Mouse (Mus musculus) neural tube, embryonic 12.5 days (tissue): ENCODE results near the gene Socs2. TPM values are rescaled to one million over a fixed set of nuclear protein-coding genes. Genes with fewer than 3 reads are reported as not detected.
"Not testable (repeated sequence)": the region's sequence is repeated elsewhere in the genome, so short reads cannot be mapped to it uniquely, and the experiment has no call there.

Experiments used
- ATAC-seq: fragments of 200-750 bp; cut with Nextera tagmentation; 2 replicates; pipeline ENCODE4 v1.8.0; 2017; ENCODE audit warnings: low read depth, mild to moderate bottlenecking, moderate TSS enrichment, moderate library complexity; ENCODE audit not compliant: low FRiP score
- H3K27ac ChIP-seq: fragments of 300-500 bp; sonication (generic); 2 replicates; pipeline ENCODE4 v1.5.1; 2016
- H3K27me3 ChIP-seq: fragments of 300-500 bp; sonication (generic); replicated peaks from 2 replicates; pipeline ENCODE4 v1.6.1; 2016; ENCODE audit warnings: mild to moderate bottlenecking
- H3K36me3 ChIP-seq: fragments of 300-500 bp; sonication (generic); 2 replicates; pipeline ENCODE4 v1.6.1; 2016; ENCODE audit warnings: mild to moderate bottlenecking
- H3K4me1 ChIP-seq: fragments of 300-500 bp; sonication (generic); 2 replicates; pipeline ENCODE4 v1.6.1; 2016
- H3K4me2 ChIP-seq: fragments of 300-500 bp; sonication (generic); replicated peaks from 2 replicates; pipeline ENCODE4 v1.6.1; 2016; ENCODE audit warnings: mild to moderate bottlenecking
- H3K4me3 ChIP-seq: fragments of 300-500 bp; sonication (generic); 2 replicates; pipeline ENCODE4 v1.5.1; 2016
- H3K9ac ChIP-seq: fragments of 300-500 bp; sonication (generic); 2 replicates; pipeline ENCODE4 v1.6.1; 2016; ENCODE audit warnings: mild to moderate bottlenecking
- H3K9me3 ChIP-seq: fragments of 300-500 bp; sonication (generic); 2 replicates; pipeline ENCODE4 v1.6.1; 2016; ENCODE audit warnings: mild to moderate bottlenecking
- WGBS: fragments of 180-500 bp; shearing (Covaris S2); methylation state at CpG from one replicate; pipeline ENCODE4 v1.1.7; 2016; 5-methylcytosine and 5-hydroxymethylcytosine counted together
- polyA plus RNA-seq: library from polyadenylated mRNA; unstranded; fragments of >200 nt; fragmentation: Nextera tagmentation; extraction: Ambion mirVana; gene quantifications from 2 replicates; pipeline ENCODE4 v1.2.1, GENCODE M21; 2016

The Socs2 gene
- polyA plus RNA-seq, 1 experiment from 2014 or later = 97.9 TPM

DNA sequence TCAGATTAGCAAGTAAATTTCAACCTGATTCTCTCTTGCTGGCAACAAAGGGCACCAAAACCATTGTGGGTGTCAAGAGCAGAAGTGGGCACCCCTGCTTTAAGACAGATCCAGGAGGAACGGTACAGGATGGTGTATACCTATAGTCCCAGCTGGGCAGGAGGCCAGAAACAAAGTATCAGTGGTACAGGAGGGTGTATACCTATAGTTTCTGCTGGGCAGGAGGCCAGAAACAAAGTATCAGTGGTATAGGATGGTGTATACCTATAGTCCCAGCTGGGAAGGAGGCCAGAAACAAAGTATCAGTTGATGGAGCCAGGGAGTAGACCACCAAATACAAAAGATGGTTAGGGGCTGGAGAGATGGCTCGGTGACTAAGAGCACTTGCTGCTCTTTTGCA lies 12.2 kb downstream of the Socs2 start:
- Histone ChIP-seq H3K9me3 (no peaks in the 10 kb centered on the region), H3K4me3 (no peak overlapping the region), H3K9ac (no peak overlapping the region), H3K27ac (no peak overlapping the region), H3K27me3 (no peaks in the 10 kb centered on the region), H3K36me3 (no peaks in the 10 kb centered on the region; the same call in 1 of the 2 replicates), H3K4me1 (no peaks in the 10 kb centered on the region), H3K4me2 (no peak overlapping the region)
- ATAC-seq = no peak
- 91% methylated on average over 2 of the region's 2 CpGs for WGBS

DNA sequence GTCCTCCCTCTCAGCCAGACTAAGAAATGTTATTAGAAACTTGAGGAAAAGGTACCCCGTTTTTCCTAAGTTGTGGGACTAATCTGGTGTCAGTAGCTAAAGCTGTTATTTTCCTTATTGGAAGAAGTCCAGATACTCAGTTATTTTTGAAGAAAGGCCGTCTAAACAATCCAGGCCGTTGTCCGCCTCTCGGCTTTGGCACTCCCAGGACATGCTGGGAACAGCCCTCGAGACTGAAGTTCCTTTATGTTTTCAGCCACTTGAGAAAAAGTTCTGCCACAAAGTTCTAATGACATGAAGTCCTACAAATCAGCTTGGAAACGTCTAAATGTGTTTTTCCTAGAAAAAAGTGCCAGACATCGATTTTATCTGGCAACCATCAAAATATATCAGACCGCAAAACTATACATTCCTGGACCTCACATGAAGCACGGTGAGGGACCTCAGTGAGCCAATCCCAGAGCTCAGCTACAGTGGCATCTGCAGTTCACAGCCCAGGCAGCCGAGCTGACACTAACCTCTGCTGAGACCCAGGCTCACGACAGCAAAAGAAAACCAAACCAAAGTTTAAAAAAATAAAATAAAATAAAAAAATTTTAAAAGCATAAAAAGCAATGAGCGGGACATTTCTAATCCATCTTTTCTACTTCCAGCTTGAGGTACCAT lies 17.2 kb downstream of the Socs2 start:
- no peaks in the 10 kb centered on the region; the same call in 1 of the 2 replicates for H3K36me3 ChIP-seq
- H3K9me3 ChIP-seq = no peaks in the 10 kb centered on the region
- H3K27ac ChIP-seq = no peak overlapping the region
- no peak overlapping the region for H3K9ac ChIP-seq
- 62% methylated on average over 13 of the region's 13 CpGs for WGBS
- no peak overlapping the region for H3K4me3 ChIP-seq
- no peak overlapping the region for H3K4me2 ChIP-seq
- no peaks in the 10 kb centered on the region; the same call in 1 of the 2 replicates for H3K27me3 ChIP-seq
- peaks cover 6% of the 10 kb centered on the region; the same call in 1 of the 2 replicates for H3K4me1 ChIP-seq
- ATAC-seq = no peak

DNA sequence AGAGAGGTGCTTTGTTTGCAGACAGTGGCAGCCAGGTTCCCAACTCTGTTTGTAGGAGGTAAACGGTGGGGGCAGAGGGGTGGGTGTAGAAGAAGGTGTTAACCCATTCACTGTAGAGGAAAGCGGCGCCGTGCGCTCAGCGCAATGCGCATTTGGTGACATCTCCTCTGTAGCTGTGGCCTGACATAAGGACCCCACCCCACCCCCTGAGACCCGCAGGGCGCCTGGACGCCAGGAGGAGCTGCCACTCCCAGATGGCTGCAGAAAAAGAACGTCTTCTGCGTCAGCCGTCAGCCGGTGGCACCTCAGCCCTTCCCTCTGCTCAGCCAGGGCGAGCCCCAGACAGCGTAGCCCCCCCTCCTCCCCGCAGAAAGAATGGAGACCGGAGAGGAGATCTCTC lies 18.5 kb downstream of the Socs2 start:
- no peaks in the 10 kb centered on the region; the same call in 1 of the 2 replicates for H3K36me3 ChIP-seq
- no peaks in the 10 kb centered on the region for H3K9me3 ChIP-seq
- peak overlapping the region; percentile 19; the same call in 1 of the 2 replicates for H3K4me3 ChIP-seq
- peak; percentile 74; the same call in 1 of the 2 replicates for ATAC-seq
- H3K4me1 ChIP-seq = peaks cover 6% of the 10 kb centered on the region; the same call in 1 of the 2 replicates
- under 1% methylated on average over 18 of the region's 18 CpGs for WGBS
- peak overlapping the region; percentile 52; the same call in 1 of the 2 replicates for H3K9ac ChIP-seq
- H3K27ac ChIP-seq = no peak overlapping the region
- no peaks in the 10 kb centered on the region; the same call in 1 of the 2 replicates for H3K27me3 ChIP-seq
- peak overlapping the region; percentile 66 for H3K4me2 ChIP-seq

DNA sequence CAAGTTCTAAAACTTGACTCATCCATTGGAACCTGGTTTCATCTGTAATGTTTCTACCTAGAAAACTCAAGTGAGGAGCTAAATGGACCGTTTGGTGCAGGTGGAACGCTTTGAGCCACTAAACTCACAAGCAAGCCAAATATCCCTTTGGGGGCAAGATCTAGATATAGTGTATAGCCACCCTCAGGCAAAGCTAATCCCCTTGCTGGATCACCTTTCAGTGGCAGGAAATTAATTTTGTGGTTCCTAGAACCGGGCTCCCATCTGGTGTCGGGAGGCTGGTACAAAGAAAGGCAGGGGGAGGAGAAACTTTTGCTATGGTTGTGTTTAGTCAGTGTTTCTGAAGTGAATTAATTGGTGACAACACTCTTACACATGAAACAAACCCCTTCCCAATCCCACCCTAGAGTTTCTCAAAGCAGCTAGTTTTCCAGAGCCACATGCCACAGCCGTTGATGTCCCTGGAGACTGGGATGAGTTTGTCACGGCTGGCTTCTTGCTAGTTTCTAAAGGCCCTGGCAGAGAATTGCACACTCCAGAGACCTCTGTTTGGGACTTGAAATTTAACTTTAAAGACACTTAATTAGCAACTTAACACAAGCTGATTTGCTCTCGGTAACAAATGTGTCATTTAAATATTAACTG lies 19.7 kb downstream of the Socs2 start:
- no peaks in the 10 kb centered on the region; the same call in 1 of the 2 replicates for H3K27me3 ChIP-seq
- H3K9ac ChIP-seq = no peak overlapping the region
- no peaks in the 10 kb centered on the region for H3K36me3 ChIP-seq
- no peak overlapping the region for H3K4me2 ChIP-seq
- no peak for ATAC-seq
- no peaks in the 10 kb centered on the region for H3K9me3 ChIP-seq
- 38% methylated on average over 7 of the region's 7 CpGs for WGBS
- H3K27ac ChIP-seq = no peak overlapping the region
- no peak overlapping the region for H3K4me3 ChIP-seq
- H3K4me1 ChIP-seq = peaks cover 6% of the 10 kb centered on the region; the same call in 1 of the 2 replicates

DNA sequence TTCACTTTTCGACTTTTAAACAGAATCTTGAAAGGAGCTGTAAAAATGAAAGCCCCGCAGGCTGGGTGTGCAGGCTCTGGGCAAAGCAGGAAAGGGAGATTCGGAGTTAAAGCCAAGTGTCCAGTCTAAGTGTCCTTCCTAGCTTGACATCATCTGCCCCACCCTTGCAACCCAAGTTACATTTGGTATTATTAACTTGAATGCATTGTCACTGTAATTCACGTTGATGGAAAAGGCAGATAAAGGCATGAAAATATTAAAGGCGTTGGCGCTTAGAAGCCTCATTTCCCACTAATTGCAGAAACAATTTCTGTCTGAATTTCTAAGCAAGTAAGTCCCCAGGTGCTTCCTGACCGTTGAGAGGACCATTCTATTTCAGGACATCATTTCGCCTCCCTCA lies 20.6 kb downstream of the Socs2 start:
- Histone ChIP-seq H3K9ac (no peak overlapping the region), H3K4me3 (no peak overlapping the region), H3K27me3 (no peaks in the 10 kb centered on the region; the same call in 1 of the 2 replicates), H3K4me1 (peaks cover 6% of the 10 kb centered on the region; the same call in 1 of the 2 replicates), H3K36me3 (no peaks in the 10 kb centered on the region), H3K4me2 (no peak overlapping the region), H3K9me3 (no peaks in the 10 kb centered on the region), H3K27ac (no peak overlapping the region)
- no peak for ATAC-seq
- WGBS = 78% methylated on average over 8 of the region's 8 CpGs

DNA sequence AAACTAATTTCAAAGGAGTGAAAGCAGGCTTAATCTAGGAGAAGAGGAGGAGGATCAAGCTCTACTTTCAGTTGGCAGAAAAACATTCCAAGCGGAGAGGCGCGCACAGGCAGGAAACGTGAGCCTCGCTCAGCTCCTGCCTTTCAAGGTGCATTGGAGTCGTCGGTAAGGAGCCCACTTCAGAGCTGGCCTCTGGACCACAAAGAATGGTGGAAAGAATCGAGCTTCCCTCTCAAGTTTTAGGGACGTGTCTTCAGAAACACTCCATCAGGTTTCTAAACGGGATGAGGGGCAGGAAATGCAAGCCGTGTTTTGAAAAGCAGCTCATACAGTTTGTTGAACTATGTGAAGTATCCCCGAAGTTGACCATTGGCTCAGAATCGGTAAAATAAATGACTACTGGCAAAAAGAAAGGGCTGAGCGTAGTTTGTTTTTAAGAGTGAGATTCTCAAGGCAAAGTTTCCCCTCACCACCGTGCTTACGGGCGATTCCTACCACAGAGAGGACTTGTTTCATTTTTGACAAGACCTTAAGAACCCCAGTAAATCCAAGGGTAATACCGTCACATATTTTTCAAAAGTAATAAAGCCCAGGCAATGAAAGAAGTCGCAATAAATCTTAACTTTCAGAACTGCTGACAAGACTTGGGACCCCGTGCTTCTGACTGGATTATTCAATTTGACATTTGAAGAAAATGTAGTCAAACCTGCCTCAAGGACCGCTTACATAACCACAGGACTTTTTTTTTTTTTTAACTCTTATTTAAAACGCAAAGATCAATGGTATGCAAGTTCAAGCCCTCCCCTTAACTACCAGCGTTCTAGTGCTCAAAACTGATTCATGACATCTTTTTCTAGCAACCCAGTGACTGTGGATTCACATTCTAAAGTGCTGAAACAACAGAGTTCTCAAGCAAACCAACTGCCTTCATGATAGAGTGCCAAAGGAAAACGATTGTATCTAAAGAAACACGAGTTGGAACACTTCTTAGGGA lies 21.9 kb downstream of the Socs2 start:
- Histone ChIP-seq H3K27ac (no peak overlapping the region), H3K9ac (no peak overlapping the region), H3K4me1 (peaks cover 6% of the 10 kb centered on the region; the same call in 1 of the 2 replicates), H3K4me3 (no peak overlapping the region), H3K36me3 (no peaks in the 10 kb centered on the region), H3K27me3 (no peaks in the 10 kb centered on the region; the same call in 1 of the 2 replicates), H3K4me2 (no peak overlapping the region), H3K9me3 (no peaks in the 10 kb centered on the region)
- WGBS = 59% methylated on average over 25 of the region's 25 CpGs
- no peak for ATAC-seq

DNA sequence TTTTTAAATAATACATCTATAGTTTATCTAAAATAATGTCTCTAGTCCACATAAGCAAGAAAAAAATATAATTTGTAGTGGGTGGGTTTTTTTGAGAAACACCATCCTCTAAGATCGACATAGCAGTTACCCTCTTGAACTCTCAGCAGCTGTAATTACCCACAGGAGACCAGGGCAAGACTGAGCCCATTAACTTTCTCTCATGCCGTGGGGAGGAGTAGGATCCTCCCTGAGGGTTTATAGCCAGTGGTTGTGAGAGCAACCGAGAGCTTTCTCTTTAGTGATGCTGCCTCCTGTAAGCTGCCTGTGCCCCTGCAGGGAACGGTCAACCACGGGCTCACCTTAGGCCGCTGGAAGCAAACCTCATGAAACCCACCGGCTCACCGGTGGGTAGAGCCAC lies 24.9 kb downstream of the Socs2 start:
- no peaks in the 10 kb centered on the region for H3K36me3 ChIP-seq
- H3K4me3 ChIP-seq = no peak overlapping the region
- H3K27ac ChIP-seq = no peak overlapping the region
- H3K9ac ChIP-seq = no peak overlapping the region
- no peaks in the 10 kb centered on the region for H3K4me1 ChIP-seq
- no peaks in the 10 kb centered on the region for H3K27me3 ChIP-seq
- no peaks in the 10 kb centered on the region for H3K9me3 ChIP-seq
- no peak for ATAC-seq
- WGBS = 31% methylated on average over 8 of the region's 8 CpGs
- H3K4me2 ChIP-seq = no peak overlapping the region

DNA sequence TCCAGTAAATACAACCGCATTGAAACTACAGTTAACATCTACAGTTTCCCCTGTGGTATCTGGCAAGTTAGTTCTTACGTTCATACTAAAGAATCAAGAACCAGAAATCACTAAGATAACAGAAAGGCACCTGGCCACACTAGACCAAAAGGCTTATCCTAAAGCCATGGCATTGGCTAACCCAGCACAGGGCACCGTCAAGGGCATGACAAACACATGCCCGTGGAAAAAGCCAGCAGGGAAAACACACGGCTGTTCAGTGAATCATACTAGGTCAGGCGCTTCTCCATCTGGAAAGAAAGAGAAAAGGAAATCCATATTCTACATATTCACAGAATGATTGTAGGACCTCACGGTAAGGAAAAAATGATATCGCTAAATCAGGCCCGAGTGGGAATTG lies 26.1 kb downstream of the Socs2 start:
- H3K4me2 ChIP-seq = no peak overlapping the region
- H3K4me3 ChIP-seq = no peak overlapping the region
- no peak overlapping the region for H3K9ac ChIP-seq
- 93% methylated on average over 9 of the region's 9 CpGs for WGBS
- no peaks in the 10 kb centered on the region for H3K4me1 ChIP-seq
- no peak overlapping the region for H3K27ac ChIP-seq
- no peak for ATAC-seq
- no peaks in the 10 kb centered on the region for H3K27me3 ChIP-seq
- H3K9me3 ChIP-seq = no peaks in the 10 kb centered on the region
- H3K36me3 ChIP-seq = no peaks in the 10 kb centered on the region

DNA sequence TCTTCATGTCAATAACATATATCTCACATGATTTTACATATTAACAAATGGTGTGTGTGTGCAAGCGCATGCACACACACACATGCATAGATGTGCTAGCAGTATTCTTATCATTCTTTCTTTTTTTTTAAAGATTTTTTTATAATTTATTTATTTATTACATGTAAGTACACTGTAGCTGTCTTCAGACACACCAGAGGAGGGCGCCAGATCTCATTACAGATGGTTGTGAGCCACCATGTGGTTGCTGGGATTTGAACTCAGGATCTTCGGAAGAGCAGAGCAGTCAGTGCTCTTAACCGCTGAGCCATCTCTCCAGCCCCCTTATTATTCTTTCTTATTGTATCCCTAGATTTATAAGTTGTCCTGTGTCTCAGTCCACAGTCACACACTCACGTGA lies 27.2 kb downstream of the Socs2 start:
- H3K9me3 ChIP-seq, H3K4me2 ChIP-seq, H3K4me1 ChIP-seq, H3K27me3 ChIP-seq, H3K36me3 ChIP-seq, H3K4me3 ChIP-seq, H3K27ac ChIP-seq, ATAC-seq, H3K9ac ChIP-seq: not testable (repeated sequence)
- 89% methylated on average over 5 of the region's 5 CpGs for whole genome bisulfite sequencing

DNA sequence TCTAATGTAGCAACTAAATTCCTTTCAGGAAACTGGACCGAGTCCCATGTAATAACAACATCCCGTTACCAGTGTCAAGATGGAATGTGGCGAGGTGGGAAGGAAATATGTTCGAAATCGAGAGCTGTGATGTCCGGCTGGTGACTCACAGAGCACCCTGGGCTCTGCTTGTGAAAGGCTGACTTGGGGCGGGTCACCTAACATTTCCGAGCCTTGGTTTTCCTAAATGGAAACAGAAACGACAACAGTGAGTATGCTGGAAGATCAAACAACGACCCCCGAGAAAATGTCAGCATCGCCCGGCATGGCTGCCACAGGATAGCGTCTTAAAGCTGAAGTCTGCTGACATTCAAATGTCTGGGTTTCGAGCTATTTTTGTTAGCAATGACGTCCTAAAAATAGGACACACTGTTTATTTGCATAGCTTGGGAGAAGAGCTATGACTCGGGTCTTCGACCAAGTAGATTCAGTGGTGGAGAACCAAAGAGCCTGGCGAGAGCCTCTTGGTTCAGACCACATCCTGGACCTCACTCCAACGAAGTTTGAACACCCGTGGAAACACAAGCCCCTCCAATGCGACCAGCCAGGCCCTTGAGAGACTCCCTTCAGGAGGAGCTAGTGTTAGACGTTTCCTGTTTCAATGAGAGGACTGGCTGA lies 28.0 kb downstream of the Socs2 start:
- no peaks in the 10 kb centered on the region for H3K4me1 ChIP-seq
- 84% methylated on average over 23 of the region's 23 CpGs for WGBS
- no peaks in the 10 kb centered on the region for H3K9me3 ChIP-seq
- no peak overlapping the region for H3K9ac ChIP-seq
- no peak overlapping the region for H3K4me3 ChIP-seq
- no peak overlapping the region for H3K27ac ChIP-seq
- H3K4me2 ChIP-seq = no peak overlapping the region
- no peak for ATAC-seq
- H3K27me3 ChIP-seq = no peaks in the 10 kb centered on the region
- no peaks in the 10 kb centered on the region for H3K36me3 ChIP-seq

DNA sequence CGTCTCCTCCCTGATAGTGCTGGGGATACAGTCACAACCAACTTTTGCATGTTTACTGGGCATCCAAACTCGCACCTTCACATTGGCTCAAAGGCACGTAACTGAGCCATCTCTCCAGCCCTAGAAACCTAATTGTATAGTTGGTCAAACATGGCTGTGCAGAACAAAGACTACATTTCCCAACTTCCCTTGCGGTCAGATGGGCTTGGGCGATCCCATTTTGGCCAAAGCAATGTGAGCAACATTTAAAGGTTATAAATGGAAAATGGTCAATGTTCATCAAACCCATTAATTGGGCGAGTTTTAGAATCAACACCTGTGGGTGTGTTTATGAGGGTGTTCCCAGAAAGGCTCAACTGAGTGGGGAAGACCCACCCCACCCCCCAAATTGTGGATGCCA lies 30.5 kb downstream of the Socs2 start:
- Histone ChIP-seq H3K4me2 (no peak overlapping the region), H3K27me3 (no peaks in the 10 kb centered on the region), H3K4me1 (no peaks in the 10 kb centered on the region), H3K27ac (no peak overlapping the region), H3K36me3 (no peaks in the 10 kb centered on the region), H3K4me3 (no peak overlapping the region), H3K9ac (no peak overlapping the region), H3K9me3 (no peaks in the 10 kb centered on the region)
- WGBS = 90% methylated on average over 6 of the region's 6 CpGs
- no peak for ATAC-seq
